Mouse (Mus musculus) stomach, embryonic 15.5 days (tissue): Measurements from ENCODE around the gene Nlgn3. TPM values are rescaled to one million over a fixed set of nuclear protein-coding genes. Genes with fewer than 3 reads are reported as not detected.

Source experiments
- ATAC-seq: fragments of 200-750 bp; cut with Nextera tagmentation; 2 replicates; pipeline ENCODE4 v1.8.0; 2017; ENCODE audit warnings: low read depth, moderate number of reproducible peaks, moderate TSS enrichment; ENCODE audit not compliant: insufficient read depth, low FRiP score
- H3K27ac ChIP-seq: fragments of 300-500 bp; sonication (generic); 2 replicates; pipeline ENCODE4 v1.5.1; 2015; ENCODE audit warnings: mild to moderate bottlenecking, inconsistent platforms
- H3K27me3 ChIP-seq: fragments of 300-500 bp; sonication (generic); replicated peaks from 2 replicates; pipeline ENCODE4 v1.6.1; 2015; ENCODE audit warnings: inconsistent platforms
- H3K36me3 ChIP-seq: fragments of 300-500 bp; sonication (generic); 2 replicates; pipeline ENCODE4 v1.6.1; 2015; ENCODE audit warnings: inconsistent platforms
- H3K4me1 ChIP-seq: fragments of 300-500 bp; sonication (generic); 2 replicates; pipeline ENCODE4 v1.6.1; 2015; ENCODE audit warnings: inconsistent platforms
- H3K4me2 ChIP-seq: fragments of 300-500 bp; sonication (generic); 2 replicates; pipeline ENCODE4 v1.6.1; 2015; ENCODE audit warnings: mild to moderate bottlenecking, inconsistent platforms
- H3K4me3 ChIP-seq: fragments of 300-500 bp; sonication (generic); replicated peaks from 2 replicates; pipeline ENCODE4 v1.5.1; 2015; ENCODE audit warnings: inconsistent platforms
- H3K9ac ChIP-seq: fragments of 300-500 bp; sonication (generic); 2 replicates; pipeline ENCODE4 v1.6.1; 2015; ENCODE audit warnings: inconsistent platforms
- H3K9me3 ChIP-seq: fragments of 300-500 bp; sonication (generic); 2 replicates; pipeline ENCODE4 v1.6.1; 2016; ENCODE audit warnings: inconsistent platforms
- WGBS: fragments of 180-500 bp; shearing (Covaris S2); methylation state at CpG from one replicate; pipeline ENCODE4 v1.1.7; 2015; 5-methylcytosine and 5-hydroxymethylcytosine counted together
- polyA plus RNA-seq: library from polyadenylated mRNA; unstranded; fragments of >200 nt; fragmentation: Nextera tagmentation; extraction: Ambion mirVana; gene quantifications from 2 replicates; pipeline ENCODE4 v1.2.1, GENCODE M21; 2015

Gene Nlgn3
- polyA plus RNA-seq, result 4.7 and 5.6 TPM in 2 replicates

GRCm38 (mm10) chrX:101299055-101299454, at the start of gene Nlgn3:
Gene Nlgn3, plus strand, starts transcription at chrX:101299168.
- WGBS, result 21% methylated on average over 20 of the region's 24 CpGs
- no peaks in the 10 kb centered on the region for H3K9me3 ChIP-seq
- H3K4me2 ChIP-seq, result peak within 1 kb of the TSS; percentile 52
- no peak for ATAC-seq
- H3K4me1 ChIP-seq, result no peaks in the 10 kb centered on the region
- no peaks in the 10 kb centered on the region; the same call in 1 of the 2 replicates for H3K36me3 ChIP-seq
- H3K27me3 ChIP-seq, result no peaks in the 10 kb centered on the region
- no peak within 1 kb of the TSS for H3K9ac ChIP-seq
- H3K27ac ChIP-seq, result no peak within 1 kb of the TSS
- H3K4me3 ChIP-seq, result peak within 1 kb of the TSS; percentile 37

GRCm38 (mm10) chrX:101253952-101254729, 44.8 kb upstream of the Nlgn3 start, which contains the start of gene Foxo4:
Gene Foxo4, plus strand, starts transcription at chrX:101254528.
- Histone ChIP-seq H3K36me3 (no peaks in the 10 kb centered on the region), H3K27ac (peak within 1 kb of the TSS; percentile 63), H3K27me3 (no peaks in the 10 kb centered on the region), H3K4me3 (peak within 1 kb of the TSS; percentile 54), H3K9me3 (no peaks in the 10 kb centered on the region), H3K4me1 (no peaks in the 10 kb centered on the region), H3K4me2 (peak within 1 kb of the TSS; percentile 71), H3K9ac (peak within 1 kb of the TSS; percentile 48)
- 17% methylated on average over 47 of the region's 47 CpGs for WGBS
- peak; percentile 94 for ATAC-seq

- H3K27me3 ChIP-seq, result no peaks in the 10 kb centered on the region
- peak overlapping the region; percentile 48 for H3K9ac ChIP-seq
- peak; percentile 5 for ATAC-seq
- H3K36me3 ChIP-seq, result no peaks in the 10 kb centered on the region
- H3K9me3 ChIP-seq, result no peaks in the 10 kb centered on the region
- 10% methylated on average over 26 of the region's 26 CpGs for WGBS
- H3K4me3 ChIP-seq, result peak overlapping the region; percentile 54
- no peaks in the 10 kb centered on the region for H3K4me1 ChIP-seq
- H3K4me2 ChIP-seq, result peak overlapping the region; percentile 71
- peak overlapping the region; percentile 63 for H3K27ac ChIP-seq
These were observed 44.2 kb upstream of the Nlgn3 start for GRCm38 (mm10) chrX:101254740-101255139.

- Histone ChIP-seq H3K36me3 (no peaks in the 10 kb centered on the region), H3K4me1 (0 out of 2 replicates have a peak, but pooled peaks cover 3% of the 10 kb centered on the region), H3K4me2 (peak overlapping the region; percentile 71), H3K27ac (no peak overlapping the region), H3K27me3 (no peaks in the 10 kb centered on the region), H3K9me3 (no peaks in the 10 kb centered on the region), H3K4me3 (no peak overlapping the region), H3K9ac (no peak overlapping the region)
- no peak for ATAC-seq
- 79% methylated on average over 13 of the region's 13 CpGs for WGBS
These were observed 42.4 kb upstream of the Nlgn3 start for GRCm38 (mm10) chrX:101256603-101257002.

GRCm38 (mm10) chrX:101260441-101261325, 38.3 kb upstream of the Nlgn3 start:
- no peak overlapping the region for H3K4me2 ChIP-seq
- peak; percentile 70 for ATAC-seq
- peak overlapping the region; percentile 63 for H3K27ac ChIP-seq
- no peaks in the 10 kb centered on the region for H3K9me3 ChIP-seq
- H3K9ac ChIP-seq, result no peak overlapping the region
- no peaks in the 10 kb centered on the region for H3K27me3 ChIP-seq
- no peaks in the 10 kb centered on the region for H3K36me3 ChIP-seq
- WGBS, result 27% methylated on average over 13 of the region's 13 CpGs
- no peak overlapping the region for H3K4me3 ChIP-seq
- 0 out of 2 replicates have a peak, but pooled peaks cover 3% of the 10 kb centered on the region for H3K4me1 ChIP-seq

GRCm38 (mm10) chrX:101263892-101264291, 35.1 kb upstream of the Nlgn3 start, which contains the start of gene Gm614:
Gene Gm614, minus strand, starts transcription at chrX:101263992.
- no peak within 1 kb of the TSS for H3K4me2 ChIP-seq
- no peaks in the 10 kb centered on the region for H3K27me3 ChIP-seq
- 69% methylated on average over 1 of the region's 1 CpGs for WGBS
- H3K9ac ChIP-seq, result no peak within 1 kb of the TSS
- 0 out of 2 replicates have a peak, but pooled peaks cover 3% of the 10 kb centered on the region for H3K4me1 ChIP-seq
- no peak within 1 kb of the TSS for H3K4me3 ChIP-seq
- no peaks in the 10 kb centered on the region for H3K9me3 ChIP-seq
- no peak for ATAC-seq
- H3K36me3 ChIP-seq, result no peaks in the 10 kb centered on the region
- H3K27ac ChIP-seq, result no peak within 1 kb of the TSS

GRCm38 (mm10) chrX:101266631-101267030, 32.3 kb upstream of the Nlgn3 start:
- no peak for ATAC-seq
- no peak overlapping the region for H3K4me3 ChIP-seq
- no peaks in the 10 kb centered on the region for H3K9me3 ChIP-seq
- 88% methylated on average over 6 of the region's 6 CpGs for WGBS
- no peak overlapping the region for H3K9ac ChIP-seq
- no peaks in the 10 kb centered on the region for H3K4me1 ChIP-seq
- no peak overlapping the region for H3K27ac ChIP-seq
- H3K27me3 ChIP-seq, result no peaks in the 10 kb centered on the region
- H3K36me3 ChIP-seq, result no peaks in the 10 kb centered on the region
- H3K4me2 ChIP-seq, result no peak overlapping the region

GRCm38 (mm10) chrX:101268025-101268754, 30.8 kb upstream of the Nlgn3 start, which contains the start of gene Il2rg:
Gene Il2rg, minus strand, starts transcription at chrX:101268255.
- Histone ChIP-seq H3K9ac (no peak within 1 kb of the TSS), H3K4me3 (no peak within 1 kb of the TSS), H3K36me3 (no peaks in the 10 kb centered on the region), H3K9me3 (no peaks in the 10 kb centered on the region), H3K27ac (no peak within 1 kb of the TSS), H3K4me1 (no peaks in the 10 kb centered on the region), H3K4me2 (no peak within 1 kb of the TSS), H3K27me3 (no peaks in the 10 kb centered on the region)
- ATAC-seq, result no peak
- 48% methylated on average over 5 of the region's 5 CpGs for WGBS

GRCm38 (mm10) chrX:101268755-101269124, 30.2 kb upstream of the Nlgn3 start, which contains the start of gene Gm20489:
Gene Gm20489, minus strand, starts transcription at chrX:101269023.
- Histone ChIP-seq H3K9me3 (no peaks in the 10 kb centered on the region), H3K9ac (no peak within 1 kb of the TSS), H3K4me1 (no peaks in the 10 kb centered on the region), H3K4me3 (no peak within 1 kb of the TSS), H3K36me3 (no peaks in the 10 kb centered on the region), H3K27ac (no peak within 1 kb of the TSS), H3K27me3 (no peaks in the 10 kb centered on the region), H3K4me2 (no peak within 1 kb of the TSS)
- WGBS, result 46% methylated on average over 3 of the region's 3 CpGs
- ATAC-seq, result no peak

GRCm38 (mm10) chrX:101273410-101273809, 25.6 kb upstream of the Nlgn3 start:
- Histone ChIP-seq H3K9me3 (no peaks in the 10 kb centered on the region), H3K4me3 (peak overlapping the region; percentile 47), H3K36me3 (peaks cover 4% of the 10 kb centered on the region; the same call in 1 of the 2 replicates), H3K4me2 (peak overlapping the region; percentile 48), H3K27me3 (no peaks in the 10 kb centered on the region), H3K9ac (no peak overlapping the region), H3K27ac (no peak overlapping the region), H3K4me1 (no peaks in the 10 kb centered on the region)
- no peak for ATAC-seq
- 27% methylated on average over 6 of the region's 6 CpGs for WGBS
